Mouse (Mus musculus) megakaryocyte, embryonic 14.5 days (primary cell): ENCODE measurements around the gene Cass4.

Source experiments
- FLI1 ChIP-seq: IDR thresholded peaks from 2 replicates; pipeline ENCODE4 v1.6.1; 2012; ENCODE audit warnings: low read length, inconsistent platforms, mixed read lengths
- GATA1 ChIP-seq: IDR thresholded peaks from 3 replicates; pipeline ENCODE4 v1.6.1; 2012; ENCODE audit warnings: mixed read lengths, low read length, inconsistent platforms, borderline replicate concordance

- TF ChIP-seq GATA1 (no peak), FLI1 (no peak)
Observed at GRCm38 (mm10) chr2:172384715-172385114, 8.9 kb upstream of the Cass4 start.
